Mouse (Mus musculus) hindbrain, postnatal 0 days (tissue): Measurements from ENCODE around the gene Ttll11. TPM values are rescaled to one million over a fixed set of nuclear protein-coding genes. Genes with fewer than 3 reads are reported as not detected.

Source experiments
- ATAC-seq: fragments of 200-750 bp; cut with Nextera tagmentation; 2 replicates; pipeline ENCODE4 v1.8.0; 2017; ENCODE audit warnings: mild to moderate bottlenecking, moderate TSS enrichment, moderate library complexity
- DNase-seq: peaks from one replicate; pipeline ENCODE4 v3.0.0-alpha.2; 2015; ENCODE audit warnings: low spot score
- H3K27ac ChIP-seq: fragments of 300-500 bp; sonication (generic); 2 replicates; pipeline ENCODE4 v1.5.1; 2014; ENCODE audit warnings: mild to moderate bottlenecking
- H3K27me3 ChIP-seq: fragments of 300-500 bp; sonication (generic); 2 replicates; pipeline ENCODE4 v1.6.1; 2014; ENCODE audit warnings: low read length, mixed read lengths; ENCODE audit not compliant: insufficient read depth
- H3K36me3 ChIP-seq: fragments of 300-500 bp; sonication (generic); 2 replicates; pipeline ENCODE4 v1.6.1; 2014; ENCODE audit warnings: low read length, mixed read lengths; ENCODE audit not compliant: insufficient read depth
- H3K4me1 ChIP-seq: fragments of 300-500 bp; sonication (generic); 2 replicates; pipeline ENCODE4 v1.6.1; 2014; ENCODE audit warnings: antibody characterized with exemption, low read length, mixed read lengths; ENCODE audit not compliant: insufficient read depth
- H3K4me2 ChIP-seq: fragments of 300-500 bp; sonication (generic); 2 replicates; pipeline ENCODE4 v1.6.1; 2014; ENCODE audit warnings: low read depth, mild to moderate bottlenecking, low read length, moderate library complexity, mixed read lengths
- H3K4me3 ChIP-seq: fragments of 300-500 bp; sonication (generic); 2 replicates; pipeline ENCODE4 v1.5.1; 2014; ENCODE audit warnings: low read length
- H3K9ac ChIP-seq: fragments of 300-500 bp; sonication (generic); replicated peaks from 2 replicates; pipeline ENCODE4 v1.6.1; 2014; ENCODE audit warnings: mild to moderate bottlenecking, low read length, moderate library complexity, mixed read lengths
- H3K9me3 ChIP-seq: fragments of 300-500 bp; sonication (generic); 2 replicates; pipeline ENCODE4 v1.6.1; 2016; ENCODE audit warnings: low read length, mixed read lengths
- CTCF ChIP-seq: IDR thresholded peaks from 2 replicates; pipeline ENCODE4 v1.5.1; 2016; ENCODE audit warnings: antibody characterized with exemption, control low read depth, low read depth
- WGBS: fragments of 180-500 bp; shearing (Covaris S2); extraction: QIAGEN DNeasy Blood & Tissue Kit; methylation state at CpG from one replicate; pipeline ENCODE4 v1.1.7; 2014; 5-methylcytosine and 5-hydroxymethylcytosine counted together
- polyA plus RNA-seq: library from polyadenylated mRNA; unstranded; fragments of >200 nt; fragmentation: Nextera tagmentation; extraction: Ambion mirVana; gene quantifications from 2 replicates; pipeline ENCODE4 v1.2.1, GENCODE M21; 2015
- total RNA-seq: library from RNA; depleted of rRNA; stranded (reverse); fragments of >200 nt; gene quantifications from 2 replicates; pipeline ENCODE4 v1.2.3, GENCODE M21; 2014

Gene Ttll11
- total and polyA plus RNA-seq, 2 experiments from 2014 or later = 5.8 to 8.2 TPM

DNA sequence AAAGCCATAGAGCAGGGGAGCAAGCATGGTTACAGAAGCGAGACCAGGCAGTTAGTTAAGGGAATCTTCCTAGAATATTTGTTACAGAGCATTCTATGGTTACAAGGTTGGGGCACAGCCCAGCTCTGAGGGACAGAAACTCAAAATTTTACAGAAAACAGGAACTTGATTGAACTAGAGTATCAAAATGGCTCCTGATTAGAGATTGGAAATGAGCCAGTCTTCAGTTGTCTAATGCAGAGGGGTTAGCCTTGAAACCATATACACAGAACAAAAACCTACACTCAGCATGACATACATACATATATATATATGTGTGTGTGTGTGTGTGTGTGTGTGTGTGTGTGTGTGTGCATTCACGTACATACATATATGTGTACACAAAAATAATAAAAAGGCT is 13.8 kb upstream of the Ttll11 start:
- Histone ChIP-seq H3K27ac (no peak overlapping the region), H3K4me1 (no peaks in the 10 kb centered on the region), H3K9ac (no peak overlapping the region), H3K4me3 (no peak overlapping the region), H3K36me3 (no peaks in the 10 kb centered on the region), H3K27me3 (no peaks in the 10 kb centered on the region), H3K4me2 (no peak overlapping the region), H3K9me3 (no peaks in the 10 kb centered on the region)
- no peak for TF ChIP-seq CTCF
- DNase-seq = no peak
- ATAC-seq = no peak
- WGBS = 85% methylated on average over 2 of the region's 2 CpGs

DNA sequence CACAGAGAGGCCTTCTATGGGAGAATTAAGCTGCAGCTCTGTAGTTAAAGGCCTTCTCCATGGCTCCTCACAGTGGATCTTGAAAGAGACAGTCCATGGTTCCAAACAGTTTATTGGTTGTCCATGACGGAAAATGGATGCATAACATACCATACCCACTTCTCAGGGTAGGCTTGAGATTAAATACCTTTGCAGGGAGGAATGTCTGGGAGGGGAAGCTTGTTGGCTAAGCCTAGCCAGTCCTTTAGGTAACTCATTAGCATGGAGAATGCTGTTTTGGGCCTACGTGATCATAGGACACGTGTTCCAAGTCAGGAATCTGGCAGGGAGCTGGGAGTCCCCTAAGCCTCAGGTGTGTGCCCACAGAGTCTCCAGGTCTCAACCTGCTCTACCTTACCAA is 12.5 kb upstream of the Ttll11 start:
- no peak for TF ChIP-seq CTCF
- H3K27ac ChIP-seq = no peak overlapping the region
- DNase-seq (no peak), ATAC-seq (no peak)
- no peaks in the 10 kb centered on the region for H3K4me1 ChIP-seq
- no peaks in the 10 kb centered on the region for H3K36me3 ChIP-seq
- no peak overlapping the region for H3K9ac ChIP-seq
- WGBS = 80% methylated on average over 3 of the region's 3 CpGs
- no peak overlapping the region for H3K4me2 ChIP-seq
- no peak overlapping the region for H3K4me3 ChIP-seq
- no peaks in the 10 kb centered on the region for H3K27me3 ChIP-seq
- H3K9me3 ChIP-seq = no peaks in the 10 kb centered on the region

DNA sequence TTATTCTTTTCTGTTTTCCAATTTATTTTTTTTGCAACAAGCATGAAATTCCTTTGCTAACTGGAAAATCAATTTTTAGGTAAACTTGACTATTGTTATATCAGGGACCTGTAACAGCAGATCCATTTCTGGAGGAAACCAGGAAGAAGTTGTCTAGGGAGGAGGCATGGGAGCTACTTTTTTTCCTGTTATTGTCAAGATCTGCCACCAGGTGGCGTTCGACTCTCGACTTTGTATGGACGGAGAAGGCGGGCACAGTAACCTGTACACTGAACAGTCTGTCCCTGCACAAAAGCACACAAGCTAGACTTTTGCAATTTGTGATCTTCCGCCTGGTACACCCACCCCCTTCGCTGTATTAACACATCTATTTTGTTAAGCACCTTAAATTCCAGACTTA is 4.2 kb upstream of the Ttll11 start:
- no peak for ATAC-seq
- DNase-seq = peak; percentile 86
- WGBS = 3% methylated on average over 7 of the region's 7 CpGs
- Histone ChIP-seq H3K4me2 (no peak overlapping the region), H3K27me3 (no peaks in the 10 kb centered on the region), H3K4me1 (no peaks in the 10 kb centered on the region), H3K9me3 (no peaks in the 10 kb centered on the region), H3K36me3 (no peaks in the 10 kb centered on the region), H3K27ac (no peak overlapping the region), H3K4me3 (no peak overlapping the region), H3K9ac (no peak overlapping the region)
- TF ChIP-seq CTCF = peak; percentile 79

GRCm38 (mm10) chr2:35981872-35982271 is 2.2 kb upstream of the Ttll11 start:
- Histone ChIP-seq H3K9ac (no peak overlapping the region), H3K9me3 (no peaks in the 10 kb centered on the region), H3K4me2 (no peak overlapping the region), H3K4me1 (peaks cover 8% of the 10 kb centered on the region; the same call in 1 of the 2 replicates), H3K27ac (no peak overlapping the region), H3K27me3 (no peaks in the 10 kb centered on the region), H3K36me3 (no peaks in the 10 kb centered on the region), H3K4me3 (no peak overlapping the region)
- 84% methylated on average over 3 of the region's 3 CpGs for WGBS
- ATAC-seq (no peak), DNase-seq (no peak)
- TF ChIP-seq CTCF = no peak

GRCm38 (mm10) chr2:35978941-35979643 is 621 bp downstream of the Ttll11 start:
- DNase-seq (peak; percentile 62), ATAC-seq (peak; percentile 68)
- WGBS = under 1% methylated on average over 64 of the region's 76 CpGs
- H3K9ac ChIP-seq = peak overlapping the region; percentile 92
- peaks cover 8% of the 10 kb centered on the region; the same call in 1 of the 2 replicates for H3K4me1 ChIP-seq
- H3K27ac ChIP-seq = peak overlapping the region; percentile 92
- H3K36me3 ChIP-seq = no peaks in the 10 kb centered on the region
- peak overlapping the region; percentile 98 for H3K4me2 ChIP-seq
- no peaks in the 10 kb centered on the region for H3K9me3 ChIP-seq
- H3K27me3 ChIP-seq = no peaks in the 10 kb centered on the region
- TF ChIP-seq CTCF = no peak
- peak overlapping the region; percentile 80 for H3K4me3 ChIP-seq

DNA sequence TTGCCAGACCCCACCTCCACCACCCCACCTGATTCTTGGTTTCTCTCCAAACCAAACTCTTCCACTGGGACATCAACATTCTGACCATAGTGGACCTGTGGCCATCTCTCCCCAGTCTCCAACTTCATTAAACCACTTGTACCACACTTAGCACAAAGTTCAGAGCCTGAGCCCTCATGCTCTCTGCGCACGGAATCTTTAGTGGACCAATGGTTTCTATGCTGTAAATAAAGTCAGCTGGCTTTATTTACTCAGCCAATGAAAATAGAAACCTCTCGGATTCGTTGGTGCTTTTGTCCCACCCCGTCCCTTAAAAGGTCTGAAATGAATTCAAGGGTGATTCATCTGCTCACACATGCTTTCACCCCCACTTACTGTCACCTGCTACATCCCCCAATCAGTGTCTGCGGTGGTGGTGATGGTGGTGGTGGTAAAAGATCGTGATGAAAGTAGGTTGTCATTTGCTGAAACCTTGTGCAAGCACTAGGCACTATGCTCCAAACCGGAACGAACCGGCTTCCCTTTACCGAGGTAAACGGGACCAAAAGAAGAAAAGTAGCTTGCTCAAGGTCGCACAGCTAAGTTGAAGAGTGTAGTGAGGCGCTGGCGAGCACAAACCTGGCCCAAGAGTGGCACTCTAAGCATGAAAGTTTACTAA is 1.3 kb downstream of the Ttll11 start:
- Histone ChIP-seq H3K36me3 (no peaks in the 10 kb centered on the region), H3K9me3 (no peaks in the 10 kb centered on the region), H3K4me3 (peak overlapping the region; percentile 80), H3K9ac (peak overlapping the region; percentile 92), H3K27ac (peak overlapping the region; percentile 92), H3K4me2 (peak overlapping the region; percentile 98), H3K27me3 (no peaks in the 10 kb centered on the region), H3K4me1 (peaks cover 8% of the 10 kb centered on the region; the same call in 1 of the 2 replicates)
- no peak for TF ChIP-seq CTCF
- peak; percentile 33 for ATAC-seq
- 16% methylated on average over 15 of the region's 15 CpGs for WGBS
- DNase-seq = peak; percentile 32

- no peak overlapping the region for H3K4me3 ChIP-seq
- no peak for DNase-seq
- H3K9ac ChIP-seq = no peak overlapping the region
- H3K27me3 ChIP-seq = no peaks in the 10 kb centered on the region
- WGBS = 92% methylated on average over 3 of the region's 3 CpGs
- H3K27ac ChIP-seq = no peak overlapping the region
- H3K36me3 ChIP-seq = no peaks in the 10 kb centered on the region
- ATAC-seq = no peak
- peaks cover 8% of the 10 kb centered on the region; the same call in 1 of the 2 replicates for H3K4me1 ChIP-seq
- H3K9me3 ChIP-seq = no peaks in the 10 kb centered on the region
- no peak for TF ChIP-seq CTCF
- peak overlapping the region; percentile 98 for H3K4me2 ChIP-seq
Observed at GRCm38 (mm10) chr2:35977749-35978148, 2.0 kb downstream of the Ttll11 start.
